Mouse (Mus musculus) liver, embryonic 13.5 days (tissue): Measurements from ENCODE around the gene Plbd2. TPM values are rescaled to one million over a fixed set of nuclear protein-coding genes. Genes with fewer than 3 reads are reported as not detected.

Experiments
- ATAC-seq: fragments of 200-750 bp; cut with Nextera tagmentation; 2 replicates; pipeline ENCODE4 v1.8.0; 2017; ENCODE audit warnings: low read depth, mild to moderate bottlenecking, moderate number of reproducible peaks, moderate library complexity
- DNase-seq: peaks from one replicate; pipeline ENCODE4 v3.0.0; 2022
- H3K27ac ChIP-seq: fragments of 300-500 bp; sonication (generic); 2 replicates; pipeline ENCODE4 v1.5.1; 2015; ENCODE audit warnings: moderate library complexity, mild to moderate bottlenecking, inconsistent platforms
- H3K27me3 ChIP-seq: fragments of 300-500 bp; sonication (generic); 2 replicates; pipeline ENCODE4 v1.6.1; 2015; ENCODE audit warnings: mild to moderate bottlenecking, inconsistent platforms
- H3K36me3 ChIP-seq: fragments of 300-500 bp; sonication (generic); 2 replicates; pipeline ENCODE4 v1.6.1; 2015; ENCODE audit warnings: mild to moderate bottlenecking, inconsistent platforms
- H3K4me1 ChIP-seq: fragments of 300-500 bp; sonication (generic); replicated peaks from 2 replicates; pipeline ENCODE4 v1.6.1; 2015; ENCODE audit warnings: inconsistent platforms
- H3K4me2 ChIP-seq: fragments of 300-500 bp; sonication (generic); 2 replicates; pipeline ENCODE4 v1.6.1; 2015; ENCODE audit warnings: inconsistent platforms, mild to moderate bottlenecking, moderate library complexity
- H3K4me3 ChIP-seq: fragments of 300-500 bp; sonication (generic); replicated peaks from 2 replicates; pipeline ENCODE4 v1.5.1; 2015; ENCODE audit warnings: mild to moderate bottlenecking, inconsistent platforms
- H3K9ac ChIP-seq: fragments of 300-500 bp; sonication (generic); 2 replicates; pipeline ENCODE4 v1.6.1; 2015; ENCODE audit warnings: mild to moderate bottlenecking, inconsistent platforms
- H3K9me3 ChIP-seq: fragments of 300-500 bp; sonication (generic); replicated peaks from 2 replicates; pipeline ENCODE4 v1.6.1; 2016; ENCODE audit warnings: inconsistent platforms
- WGBS: fragments of 180-500 bp; shearing (Covaris S2); methylation state at CpG from one replicate; pipeline ENCODE4 v1.1.7; 2015; ENCODE audit not compliant: insufficient replicate concordance; 5-methylcytosine and 5-hydroxymethylcytosine counted together
- polyA plus RNA-seq: library from polyadenylated mRNA; unstranded; fragments of >200 nt; fragmentation: Nextera tagmentation; extraction: Ambion mirVana; gene quantifications from 2 replicates; pipeline ENCODE4 v1.2.1, GENCODE M21; 2015

Plbd2 gene
- polyA plus RNA-seq, 1 experiment from 2014 or later = 17.9 TPM

DNA sequence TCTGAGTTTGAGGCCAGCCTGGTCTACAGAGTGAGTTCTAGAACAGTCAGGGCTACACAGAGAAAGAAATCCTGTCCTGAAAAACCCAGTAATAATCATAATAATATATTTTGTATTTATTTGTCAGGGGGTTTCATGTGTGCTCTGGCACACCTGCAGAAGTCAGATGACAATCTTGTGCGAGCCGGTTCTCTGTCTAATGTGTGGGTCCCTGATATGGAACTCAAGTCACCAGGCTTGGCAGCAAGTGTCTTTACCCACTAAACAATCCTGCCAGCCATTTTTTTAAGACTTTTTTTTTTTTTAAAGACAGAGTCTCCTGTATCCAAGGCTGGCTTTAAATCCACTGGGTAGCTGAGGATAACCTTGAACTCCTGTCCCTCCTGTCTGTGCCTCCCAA, 30.1 kb downstream of the Plbd2 start:
- Histone ChIP-seq H3K9ac (no peak overlapping the region), H3K36me3 (no peaks in the 10 kb centered on the region), H3K9me3 (no peaks in the 10 kb centered on the region), H3K4me1 (no peaks in the 10 kb centered on the region), H3K27ac (no peak overlapping the region), H3K27me3 (peaks cover 42% of the 10 kb centered on the region), H3K4me2 (no peak overlapping the region), H3K4me3 (no peak overlapping the region)
- WGBS = 67% methylated on average over 2 of the region's 2 CpGs
- no peak for DNase-seq
- ATAC-seq = no peak

DNA sequence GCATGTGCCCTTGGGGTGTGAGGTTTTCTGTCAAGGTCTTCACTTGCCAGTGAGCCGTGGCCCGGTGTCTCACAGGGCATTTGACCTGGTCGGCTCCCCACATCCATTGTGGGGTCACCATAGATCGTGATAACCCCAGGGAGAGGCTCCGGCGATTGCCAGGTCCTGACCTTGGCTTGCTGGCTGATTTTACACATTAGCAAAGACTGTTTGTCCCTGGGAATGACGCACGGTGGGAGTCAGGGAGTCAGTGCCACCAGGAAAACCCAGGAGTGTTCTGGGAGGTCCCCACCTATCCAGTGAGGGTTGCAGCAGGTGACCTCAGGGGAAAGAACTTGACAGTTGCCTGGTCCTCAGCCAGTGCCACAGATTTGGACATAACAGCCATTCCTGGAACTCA, 30.7 kb downstream of the Plbd2 start, which contains the start of gene Sdsl:
Sdsl (minus strand) TSS at position 41 of the 400 bp plus-strand sequence.
- Histone ChIP-seq H3K36me3 (no peaks in the 10 kb centered on the region), H3K9ac (no peak within 1 kb of the TSS), H3K27ac (no peak within 1 kb of the TSS), H3K9me3 (no peaks in the 10 kb centered on the region), H3K27me3 (peaks cover 38% of the 10 kb centered on the region), H3K4me1 (no peaks in the 10 kb centered on the region), H3K4me3 (no peak within 1 kb of the TSS), H3K4me2 (no peak within 1 kb of the TSS)
- ATAC-seq (no peak), DNase-seq (no peak)
- WGBS = 45% methylated on average over 8 of the region's 8 CpGs

DNA sequence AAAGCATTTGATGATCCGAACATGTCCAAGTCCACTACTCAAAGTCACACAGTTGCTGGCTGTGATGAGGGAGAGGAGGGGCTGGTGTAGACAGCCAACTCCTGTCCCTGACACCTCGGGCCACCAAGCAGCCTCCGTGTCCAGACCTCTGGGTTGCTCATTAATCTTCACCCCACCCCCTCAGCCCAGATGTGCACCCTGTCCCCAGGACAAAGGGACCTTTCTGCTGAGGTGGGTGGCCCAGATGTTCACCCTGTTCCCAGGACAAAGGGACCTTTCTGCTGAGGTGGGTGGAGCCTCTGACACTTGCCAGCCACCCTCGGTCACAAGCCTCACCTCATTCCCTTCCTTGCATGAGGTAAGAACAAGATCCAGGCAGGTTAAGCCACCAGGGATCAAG, 31.9 kb downstream of the Plbd2 start:
- peaks cover 32% of the 10 kb centered on the region for H3K27me3 ChIP-seq
- H3K4me2 ChIP-seq = no peak overlapping the region
- no peaks in the 10 kb centered on the region for H3K9me3 ChIP-seq
- no peaks in the 10 kb centered on the region for H3K36me3 ChIP-seq
- DNase-seq (no peak), ATAC-seq (no peak)
- H3K4me3 ChIP-seq = no peak overlapping the region
- 49% methylated on average over 4 of the region's 4 CpGs for WGBS
- H3K9ac ChIP-seq = no peak overlapping the region
- H3K4me1 ChIP-seq = no peaks in the 10 kb centered on the region
- H3K27ac ChIP-seq = no peak overlapping the region

DNA sequence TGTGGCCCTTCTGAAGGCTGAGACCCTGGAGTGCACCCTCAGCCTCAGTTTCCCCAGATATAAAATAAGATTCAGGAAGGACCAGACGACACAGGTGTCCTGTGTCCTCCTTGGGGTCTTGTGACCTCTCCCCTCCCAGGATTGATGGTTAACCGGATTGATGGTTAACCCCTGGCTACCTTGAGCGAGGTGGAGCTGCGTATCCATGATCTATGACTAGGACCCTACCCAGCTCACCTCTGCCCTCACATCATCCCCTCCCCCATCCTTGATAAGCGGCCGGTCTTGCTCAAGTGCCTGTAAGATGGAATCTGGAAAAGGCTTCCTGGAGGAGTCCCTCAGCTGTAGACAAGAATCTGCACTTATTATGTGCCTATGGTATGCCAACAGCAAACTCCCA, 34.6 kb downstream of the Plbd2 start:
- H3K4me1 ChIP-seq = no peaks in the 10 kb centered on the region
- no peak overlapping the region for H3K4me3 ChIP-seq
- no peak overlapping the region for H3K4me2 ChIP-seq
- ATAC-seq (no peak), DNase-seq (no peak)
- WGBS = 57% methylated on average over 6 of the region's 6 CpGs
- no peak overlapping the region for H3K27ac ChIP-seq
- no peaks in the 10 kb centered on the region for H3K9me3 ChIP-seq
- no peak overlapping the region for H3K9ac ChIP-seq
- no peaks in the 10 kb centered on the region for H3K36me3 ChIP-seq
- H3K27me3 ChIP-seq = peaks cover 18% of the 10 kb centered on the region

DNA sequence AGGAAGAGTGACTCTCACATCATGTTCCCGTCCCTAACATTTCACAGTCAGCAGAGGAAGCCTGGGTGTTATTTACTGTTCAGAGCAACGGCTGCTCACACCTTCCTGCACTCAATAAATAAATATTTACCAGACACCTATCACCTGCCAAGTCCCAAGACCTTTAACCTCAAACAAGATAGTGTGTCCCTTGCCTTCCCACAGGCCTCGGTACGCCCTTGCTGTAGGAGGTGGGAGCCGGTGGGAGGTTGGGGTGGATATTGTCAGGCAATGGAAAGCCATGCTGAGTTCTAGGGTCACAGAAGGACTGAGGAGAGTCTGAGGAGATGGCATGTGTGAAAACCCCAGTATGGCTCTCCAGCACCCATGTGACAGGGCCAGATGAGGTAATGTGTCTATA, 35.1 kb downstream of the Plbd2 start:
- ATAC-seq = 0 out of 2 replicates have a peak, but pooled peaks have one; percentile 29
- 60% methylated on average over 5 of the region's 5 CpGs for WGBS
- no peaks in the 10 kb centered on the region for H3K9me3 ChIP-seq
- peaks cover 14% of the 10 kb centered on the region; the same call in 1 of the 2 replicates for H3K27me3 ChIP-seq
- H3K9ac ChIP-seq = no peak overlapping the region
- no peaks in the 10 kb centered on the region for H3K36me3 ChIP-seq
- no peak overlapping the region for H3K4me3 ChIP-seq
- H3K27ac ChIP-seq = no peak overlapping the region
- DNase-seq = no peak
- no peaks in the 10 kb centered on the region for H3K4me1 ChIP-seq
- no peak overlapping the region for H3K4me2 ChIP-seq

DNA sequence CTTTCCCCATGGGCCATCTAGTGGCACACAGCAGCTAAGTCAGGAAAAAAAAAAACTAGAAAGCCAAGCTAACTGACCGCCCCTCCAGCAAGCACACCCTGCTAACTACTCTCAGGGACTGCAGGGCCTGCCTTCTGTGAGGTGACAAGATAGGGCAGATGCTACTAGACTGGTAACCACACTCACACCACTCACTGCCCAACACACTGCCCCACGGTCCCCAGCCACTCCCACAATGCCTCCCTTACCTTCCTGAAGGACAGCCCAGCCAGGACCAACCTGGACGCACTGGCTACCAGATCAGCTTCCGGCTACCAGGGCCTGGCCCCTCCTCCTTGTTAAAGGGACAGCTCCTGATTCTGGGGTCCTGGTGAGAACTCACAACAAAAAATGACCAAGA, 36.4 kb downstream of the Plbd2 start:
- peaks cover 18% of the 10 kb centered on the region for H3K27me3 ChIP-seq
- H3K4me1 ChIP-seq = no peaks in the 10 kb centered on the region
- H3K27ac ChIP-seq = no peak overlapping the region
- H3K4me3 ChIP-seq = no peak overlapping the region
- 15% methylated on average over 4 of the region's 4 CpGs for WGBS
- H3K36me3 ChIP-seq = no peaks in the 10 kb centered on the region
- H3K4me2 ChIP-seq = 0 out of 2 replicates have a peak overlapping the region, but pooled peaks have one; percentile 10
- no peak overlapping the region for H3K9ac ChIP-seq
- ATAC-seq (no peak), DNase-seq (no peak)
- no peaks in the 10 kb centered on the region for H3K9me3 ChIP-seq

- no peak for DNase-seq
These were observed 37.6 kb downstream of the Plbd2 start for GRCm38 (mm10) chr5:120465860-120466259.

DNA sequence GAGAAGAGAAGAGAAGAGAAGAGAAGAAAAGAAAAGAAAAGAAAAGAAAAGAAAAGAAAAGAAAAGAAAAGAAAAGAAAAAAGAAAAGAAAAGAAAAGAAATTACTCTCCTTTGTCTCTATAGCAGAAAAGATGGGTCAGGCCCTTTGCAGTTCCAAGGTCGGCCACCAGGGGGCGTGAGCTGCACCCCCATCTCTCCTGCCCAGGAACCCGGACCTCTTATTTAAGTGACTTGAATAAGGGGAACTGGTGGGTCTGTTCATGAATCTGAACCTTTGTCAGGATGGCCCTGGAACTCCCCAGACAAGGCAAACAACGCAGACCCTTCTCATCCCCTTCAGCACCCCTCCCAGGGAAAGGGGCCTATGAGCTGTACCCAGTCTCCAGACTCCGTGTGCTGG, 38.4 kb downstream of the Plbd2 start:
- no peak overlapping the region for H3K4me2 ChIP-seq
- no peaks in the 10 kb centered on the region for H3K4me1 ChIP-seq
- H3K9ac ChIP-seq = no peak overlapping the region
- peak; percentile 15 for DNase-seq
- H3K36me3 ChIP-seq = no peaks in the 10 kb centered on the region
- no peak overlapping the region for H3K27ac ChIP-seq
- ATAC-seq = no peak
- peaks cover 30% of the 10 kb centered on the region for H3K27me3 ChIP-seq
- no peaks in the 10 kb centered on the region for H3K9me3 ChIP-seq
- H3K4me3 ChIP-seq = no peak overlapping the region
- WGBS = 31% methylated on average over 5 of the region's 5 CpGs

More at GRCm38 (mm10) chr5:120465860-120466259, 37.6 kb downstream of the Plbd2 start:
- ATAC-seq = no peak
- no peaks in the 10 kb centered on the region for H3K9me3 ChIP-seq
- H3K27ac ChIP-seq = no peak overlapping the region
- H3K27me3 ChIP-seq = peaks cover 23% of the 10 kb centered on the region
- no peak overlapping the region for H3K4me2 ChIP-seq
- H3K4me1 ChIP-seq = no peaks in the 10 kb centered on the region
- no peak overlapping the region for H3K9ac ChIP-seq
- WGBS = 56% methylated on average over 6 of the region's 6 CpGs
- no peak overlapping the region for H3K4me3 ChIP-seq
- H3K36me3 ChIP-seq = no peaks in the 10 kb centered on the region

GRCm38 (mm10) chr5:120464321-120464720, 39.1 kb downstream of the Plbd2 start:
- H3K9ac ChIP-seq = no peak overlapping the region
- H3K4me3 ChIP-seq = no peak overlapping the region
- ATAC-seq = no peak
- H3K4me2 ChIP-seq = no peak overlapping the region
- peaks cover 32% of the 10 kb centered on the region for H3K27me3 ChIP-seq
- no peaks in the 10 kb centered on the region for H3K9me3 ChIP-seq
- WGBS = 60% methylated on average over 4 of the region's 4 CpGs
- no peaks in the 10 kb centered on the region for H3K4me1 ChIP-seq
- no peak overlapping the region for H3K27ac ChIP-seq
- H3K36me3 ChIP-seq = no peaks in the 10 kb centered on the region
- no peak for DNase-seq

GRCm38 (mm10) chr5:120461902-120462301, 41.5 kb downstream of the Plbd2 start:
- H3K4me2 ChIP-seq = no peak overlapping the region
- peaks cover 42% of the 10 kb centered on the region for H3K27me3 ChIP-seq
- H3K4me3 ChIP-seq = no peak overlapping the region
- H3K36me3 ChIP-seq = no peaks in the 10 kb centered on the region
- ATAC-seq = no peak
- no peak overlapping the region for H3K9ac ChIP-seq
- H3K9me3 ChIP-seq = no peaks in the 10 kb centered on the region
- H3K27ac ChIP-seq = no peak overlapping the region
- WGBS = 69% methylated on average over 15 of the region's 15 CpGs
- no peak for DNase-seq
- no peaks in the 10 kb centered on the region for H3K4me1 ChIP-seq

- H3K9ac ChIP-seq = no peak overlapping the region
- no peaks in the 10 kb centered on the region for H3K9me3 ChIP-seq
- no peak overlapping the region for H3K4me2 ChIP-seq
- ATAC-seq (no peak), DNase-seq (peak; percentile 21)
- 0 out of 2 replicates have a peak, but pooled peaks cover 10% of the 10 kb centered on the region for H3K4me1 ChIP-seq
- no peak overlapping the region for H3K27ac ChIP-seq
- H3K27me3 ChIP-seq = peaks cover 65% of the 10 kb centered on the region
- 50% methylated on average over 10 of the region's 10 CpGs for WGBS
- no peak overlapping the region for H3K4me3 ChIP-seq
- no peaks in the 10 kb centered on the region for H3K36me3 ChIP-seq
These were observed 44.3 kb downstream of the Plbd2 start for GRCm38 (mm10) chr5:120459133-120459532.

DNA sequence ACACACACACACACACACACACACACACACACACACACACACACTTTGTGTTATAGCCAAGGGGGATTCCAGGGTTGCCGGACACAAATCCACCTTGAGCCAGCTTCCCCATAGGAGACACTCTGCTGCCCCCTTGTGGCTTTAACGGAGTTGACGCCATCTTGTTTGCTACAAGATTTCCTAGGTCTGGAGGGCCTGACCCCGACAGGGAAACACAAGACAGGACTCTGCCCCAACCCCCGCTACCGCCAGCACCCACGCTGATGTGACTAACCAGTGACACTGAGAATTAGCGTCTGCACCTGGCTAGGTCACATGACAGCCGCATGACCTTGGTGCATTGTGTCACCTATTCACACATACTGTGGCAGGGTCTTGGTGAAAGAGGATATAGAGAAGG, 45.8 kb downstream of the Plbd2 start:
- Histone ChIP-seq H3K27ac (no peak overlapping the region), H3K4me3 (no peak overlapping the region), H3K4me1 (0 out of 2 replicates have a peak, but pooled peaks cover 10% of the 10 kb centered on the region), H3K36me3 (no peaks in the 10 kb centered on the region), H3K4me2 (no peak overlapping the region), H3K9me3 (no peaks in the 10 kb centered on the region), H3K9ac (no peak overlapping the region), H3K27me3 (peaks cover 55% of the 10 kb centered on the region)
- ATAC-seq (0 out of 2 replicates have a peak, but pooled peaks have one; percentile 18), DNase-seq (peak; percentile 31)
- WGBS = 7% methylated on average over 9 of the region's 9 CpGs
